Comparison of ENCODE assay signal across 9 mouse cellular contexts in the genomic region with DNA sequence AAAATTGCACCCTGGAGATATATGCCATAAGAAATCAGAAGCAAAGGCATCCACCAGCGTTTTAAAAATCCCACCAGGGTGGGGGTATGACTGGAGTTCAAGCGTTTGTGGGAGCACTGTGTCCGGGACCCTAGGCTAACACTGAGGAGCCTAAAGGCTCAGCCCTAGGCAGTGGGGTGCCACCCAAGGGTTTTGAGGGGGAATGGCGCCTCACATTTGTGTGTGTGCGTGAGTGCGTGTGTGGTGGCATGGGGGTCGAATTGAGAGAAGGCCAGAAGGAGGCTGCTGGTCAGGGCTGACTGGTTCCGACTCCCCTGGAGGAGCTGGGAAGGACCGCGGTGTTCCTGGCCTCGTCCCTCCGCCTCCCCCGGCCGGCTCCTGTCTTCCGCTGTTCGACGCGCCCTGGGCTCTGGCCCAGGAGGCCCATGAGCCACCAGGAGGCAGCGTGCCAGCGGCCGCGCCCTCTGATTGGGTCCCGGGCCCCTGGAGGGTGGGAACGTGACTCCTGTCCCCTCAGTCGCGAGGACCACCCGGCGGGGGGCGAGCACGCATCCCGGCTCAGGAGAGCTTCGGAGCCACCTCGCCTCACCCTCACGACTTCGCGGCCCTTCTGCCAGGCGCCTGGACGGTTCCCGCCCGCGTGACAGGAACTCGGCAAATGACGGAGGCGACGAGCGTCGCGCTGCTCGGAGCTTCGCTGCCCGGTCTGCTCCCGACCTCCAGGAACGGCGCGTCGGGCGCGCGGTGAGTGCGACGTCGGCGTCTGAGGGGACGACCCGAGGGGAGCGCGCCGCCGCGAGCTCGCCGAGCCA. TPM values are rescaled to one million over a fixed set of nuclear protein-coding genes. Genes with fewer than 3 reads are reported as not detected.
A peak's percentile ranks its signal among the peaks of the same experiment; 100 is the strongest.
DNase-seq lines count a peak whose midpoint lies in the region; ATAC-seq and TF ChIP-seq lines count a peak whose summit lies in the region.
"Had no signal": no experiment of that assay in that cellular context is flagged by ENCODE, and none has a peak within 500 bp of the region (broad histone marks: within the 10 kb centered on the region; RNA-seq: fewer than 3 reads in every experiment).

Gene Trank1 (plus strand): TSS at position 709 of the 812 bp plus-strand sequence.

- DNase-seq in lung, postnatal 14 days, result no peak
- peak; percentile 51 for DNase-seq in brain, embryonic 14.5 days (ENCODE audit: low read depth)
- DNase-seq in kidney, postnatal 0 days (ENCODE audit: low spot score), result no peak
- DNase-seq in gastrocnemius, postnatal 25 days, result no peak

- ATAC-seq in lung, embryonic 16.5 days (ENCODE audit: low read depth), result peak; percentile 66
- ATAC-seq in forebrain, embryonic 16.5 days, result peak; percentile 66
- ATAC-seq in kidney, postnatal 0 days (replicated peaks; ENCODE audit: low FRiP score, low read depth), result peak; percentile 64
- ATAC-seq in liver, embryonic 16.5 days (ENCODE audit: low read depth), result 0 out of 2 replicates have a peak, but pooled peaks have one; percentile 13

- H3K4me1 ChIP-seq in lung, embryonic 16.5 days (replicated peaks; ENCODE audit: control insufficient read depth, insufficient read depth, low read length), result peaks cover 13% of the 10 kb centered on the region
- peaks cover 15% of the 10 kb centered on the region for H3K4me1 ChIP-seq in forebrain, embryonic 16.5 days (replicated peaks; ENCODE audit: control insufficient read depth, insufficient read depth, low read length)
- H3K4me1 ChIP-seq in kidney, postnatal 0 days (replicated peaks; ENCODE audit: insufficient read depth, low read length), result peaks cover 15% of the 10 kb centered on the region; the same call in 1 of the 2 replicates
- no peaks in the 10 kb centered on the region; the same call in none of the 2 replicates for H3K4me1 ChIP-seq in liver, embryonic 16.5 days (ENCODE audit: control insufficient read depth, low read depth, low read length)
- H3K4me1 ChIP-seq in small intestine, adult 2 months (ENCODE audit: control insufficient read depth, insufficient read depth, insufficient read length, low read length), result peaks cover 6% of the 10 kb centered on the region

- H3K27ac ChIP-seq in lung, embryonic 16.5 days (ENCODE audit: low read length), result no peak within 1 kb of the TSS
- H3K27ac ChIP-seq in forebrain, embryonic 16.5 days (ENCODE audit: low read length), result no peak within 1 kb of the TSS
- no peak within 1 kb of the TSS for H3K27ac ChIP-seq in kidney, postnatal 0 days
- no peak within 1 kb of the TSS for H3K27ac ChIP-seq in liver, embryonic 16.5 days (ENCODE audit: low read length)
- H3K27ac ChIP-seq in small intestine, adult 2 months (ENCODE audit: insufficient read depth, low read depth, low read length), result no peak within 1 kb of the TSS

- H3K4me2 ChIP-seq in lung, embryonic 16.5 days (ENCODE audit: low read depth, low read length), result peak within 1 kb of the TSS; percentile 62
- H3K4me2 ChIP-seq in forebrain, embryonic 16.5 days (ENCODE audit: low read length), result peak within 1 kb of the TSS; percentile 83
- peak within 1 kb of the TSS; percentile 79 for H3K4me2 ChIP-seq in kidney, postnatal 0 days (ENCODE audit: low read length)
- H3K4me2 ChIP-seq in liver, embryonic 16.5 days (ENCODE audit: low read depth, low read length), result peak within 1 kb of the TSS; percentile 50

- H3K36me3 ChIP-seq in lung, embryonic 16.5 days (ENCODE audit: control insufficient read depth, insufficient read depth, low read length), result no peaks in the 10 kb centered on the region
- H3K36me3 ChIP-seq in forebrain, embryonic 16.5 days (ENCODE audit: control insufficient read depth, insufficient read depth), result no peaks in the 10 kb centered on the region
- no peaks in the 10 kb centered on the region for H3K36me3 ChIP-seq in kidney, postnatal 0 days (ENCODE audit: insufficient read depth, low read length)
- no peaks in the 10 kb centered on the region for H3K36me3 ChIP-seq in liver, embryonic 16.5 days (ENCODE audit: control insufficient read depth, insufficient read depth)
- no peaks in the 10 kb centered on the region for H3K36me3 ChIP-seq in small intestine, adult 2 months (ENCODE audit: control insufficient read depth, insufficient read depth, low read length)

- H3K4me3 ChIP-seq in lung, embryonic 16.5 days (ENCODE audit: low read length), result peak within 1 kb of the TSS; percentile 52
- H3K4me3 ChIP-seq in forebrain, embryonic 16.5 days (replicated peaks; ENCODE audit: low read length), result peak within 1 kb of the TSS; percentile 58
- peak within 1 kb of the TSS; percentile 47 for H3K4me3 ChIP-seq in kidney, postnatal 0 days (replicated peaks; ENCODE audit: low read depth, low read length)
- H3K4me3 ChIP-seq in liver, embryonic 16.5 days (ENCODE audit: low read depth, low read length), result peak within 1 kb of the TSS; percentile 46
- peak within 1 kb of the TSS; percentile 43 for H3K4me3 ChIP-seq in small intestine, adult 2 months (ENCODE audit: low read depth, low read length)
- H3K4me3 ChIP-seq: myocyte had no signal

- TF ChIP-seq POLR2A in brain, embryonic 14.5 days (IDR thresholded peaks at IDR 0.05; ENCODE audit: borderline replicate concordance, extremely low read depth, insufficient read depth, insufficient read length, poor library complexity, severe bottlenecking), result no peak
- no peak for TF ChIP-seq POLR2A in small intestine, adult 2 months (IDR thresholded peaks at IDR 0.05; ENCODE audit: low read depth, low read length)

- peak within 1 kb of the TSS; percentile 43 for H3K9ac ChIP-seq in lung, embryonic 16.5 days (ENCODE audit: low read length)
- peak within 1 kb of the TSS; percentile 61 for H3K9ac ChIP-seq in forebrain, embryonic 16.5 days (replicated peaks; ENCODE audit: low read depth, low read length)
- H3K9ac ChIP-seq in kidney, postnatal 0 days (ENCODE audit: low read depth, low read length), result peak within 1 kb of the TSS; percentile 15
- no peak within 1 kb of the TSS for H3K9ac ChIP-seq in liver, embryonic 16.5 days (ENCODE audit: low read depth, low read length)

- H3K9me3 ChIP-seq in lung, embryonic 16.5 days (ENCODE audit: control insufficient read depth, low read length), result 0 out of 2 replicates have a peak, but pooled peaks cover 2% of the 10 kb centered on the region
- H3K9me3 ChIP-seq in forebrain, embryonic 16.5 days (ENCODE audit: control insufficient read depth, low read length), result no peaks in the 10 kb centered on the region; the same call in 1 of the 2 replicates
- 0 out of 2 replicates have a peak, but pooled peaks cover 7% of the 10 kb centered on the region for H3K9me3 ChIP-seq in kidney, postnatal 0 days (replicated peaks; ENCODE audit: low read length)
- H3K9me3 ChIP-seq in liver, embryonic 16.5 days (replicated peaks; ENCODE audit: control insufficient read depth, low read length), result peaks cover 2% of the 10 kb centered on the region; the same call in 1 of the 2 replicates

- WGBS in lung, embryonic 16.5 days, result 8% methylated on average over 67 of the region's 72 CpGs
- WGBS in forebrain, embryonic 16.5 days, result 9% methylated on average over 68 of the region's 72 CpGs
- 9% methylated on average over 54 of the region's 72 CpGs for WGBS in kidney, postnatal 0 days
- 11% methylated on average over 70 of the region's 72 CpGs for WGBS in liver, embryonic 16.5 days (ENCODE audit: insufficient replicate concordance)
- WGBS in small intestine, adult 2 months, result 13% methylated on average over 72 of the region's 72 CpGs

- no peak for TF ChIP-seq CTCF in brain, embryonic 14.5 days (IDR thresholded peaks at IDR 0.05; ENCODE audit: borderline replicate concordance, extremely low read depth, insufficient read depth, insufficient read length)
- peak; percentile 5; the same call in 1 of the 2 replicates for TF ChIP-seq CTCF in kidney, postnatal 0 days (IDR thresholded peaks at IDR 0.05; ENCODE audit: low read depth)
- no peak for TF ChIP-seq CTCF in small intestine, adult 2 months (IDR thresholded peaks at IDR 0.05; ENCODE audit: extremely low read depth, insufficient read length, insufficient replicate concordance, low read depth, low read length)

- H3K27me3 ChIP-seq in lung, embryonic 16.5 days (ENCODE audit: control insufficient read depth, insufficient read depth, low read depth, low read length), result peaks cover 46% of the 10 kb centered on the region
- peaks cover 37% of the 10 kb centered on the region for H3K27me3 ChIP-seq in forebrain, embryonic 16.5 days (replicated peaks; ENCODE audit: control insufficient read depth, insufficient read depth, low read length)
- peaks cover 38% of the 10 kb centered on the region for H3K27me3 ChIP-seq in kidney, postnatal 0 days (ENCODE audit: insufficient read depth, low read length)
- H3K27me3 ChIP-seq in liver, embryonic 16.5 days (ENCODE audit: control insufficient read depth, insufficient read depth, low read depth, low read length), result peaks cover 50% of the 10 kb centered on the region
- peaks cover 36% of the 10 kb centered on the region for H3K27me3 ChIP-seq in small intestine, adult 2 months (ENCODE audit: control insufficient read depth, insufficient read depth, low read length)

RNA-seq across cellular contexts. Expression of gene Trank1, which starts in this region (rescaled TPM):
- 0.18 TPM in 2 replicates for polyA plus RNA-seq in lung, embryonic 16.5 days (2015; fragmentation: Nextera tagmentation; extraction: Ambion mirVana)
- polyA plus RNA-seq in brain, embryonic 14.5 days (2012; rRNA removed), result 59.5 and 68.2 TPM in 2 replicates
- polyA plus RNA-seq in forebrain, embryonic 16.5 days (2015; fragmentation: Nextera tagmentation; extraction: Ambion mirVana), result 6.5 and 12.5 TPM in 2 replicates
- 0.61 and 1.0 TPM in 2 replicates for polyA plus RNA-seq in kidney, postnatal 0 days (2015; fragmentation: Nextera tagmentation; extraction: Ambion mirVana)
- 0.02 TPM in 1 of 2 replicates, not detected in the other for polyA plus RNA-seq in liver, embryonic 16.5 days (2015; fragmentation: Nextera tagmentation; extraction: Ambion mirVana)
- polyA plus RNA-seq in small intestine, adult 2 months (2012; rRNA removed), result 0.03 and 0.06 TPM in 2 replicates
- total RNA-seq in gastrocnemius, postnatal 25 days (2021), result under 1 TPM; 0.05 to 0.19 TPM
- polyA plus RNA-seq: myocyte had no signal

Comparison
In these comparisons a context has a peak if more than half of its experiments do, and no peak if none do; other contexts are left out.
1. Peak in ATAC-seq, H3K4me3 ChIP-seq, H3K9ac ChIP-seq and H3K4me2 ChIP-seq in lung, embryonic 16.5 days; RNA of the gene not detected or under 1 TPM.
2. Peak in ATAC-seq, H3K4me3 ChIP-seq and H3K4me2 ChIP-seq in liver, embryonic 16.5 days; RNA of the gene not detected or under 1 TPM.
3. ATAC-seq: peak in every context shown above with its lines; median percentile 66 in lung, embryonic 16.5 days; 66 in forebrain, embryonic 16.5 days; 64 in kidney, postnatal 0 days; 13 in liver, embryonic 16.5 days.